Mouse (Mus musculus): Measurements from ENCODE around the gene Rab31.

Gene Rab31

DNA sequence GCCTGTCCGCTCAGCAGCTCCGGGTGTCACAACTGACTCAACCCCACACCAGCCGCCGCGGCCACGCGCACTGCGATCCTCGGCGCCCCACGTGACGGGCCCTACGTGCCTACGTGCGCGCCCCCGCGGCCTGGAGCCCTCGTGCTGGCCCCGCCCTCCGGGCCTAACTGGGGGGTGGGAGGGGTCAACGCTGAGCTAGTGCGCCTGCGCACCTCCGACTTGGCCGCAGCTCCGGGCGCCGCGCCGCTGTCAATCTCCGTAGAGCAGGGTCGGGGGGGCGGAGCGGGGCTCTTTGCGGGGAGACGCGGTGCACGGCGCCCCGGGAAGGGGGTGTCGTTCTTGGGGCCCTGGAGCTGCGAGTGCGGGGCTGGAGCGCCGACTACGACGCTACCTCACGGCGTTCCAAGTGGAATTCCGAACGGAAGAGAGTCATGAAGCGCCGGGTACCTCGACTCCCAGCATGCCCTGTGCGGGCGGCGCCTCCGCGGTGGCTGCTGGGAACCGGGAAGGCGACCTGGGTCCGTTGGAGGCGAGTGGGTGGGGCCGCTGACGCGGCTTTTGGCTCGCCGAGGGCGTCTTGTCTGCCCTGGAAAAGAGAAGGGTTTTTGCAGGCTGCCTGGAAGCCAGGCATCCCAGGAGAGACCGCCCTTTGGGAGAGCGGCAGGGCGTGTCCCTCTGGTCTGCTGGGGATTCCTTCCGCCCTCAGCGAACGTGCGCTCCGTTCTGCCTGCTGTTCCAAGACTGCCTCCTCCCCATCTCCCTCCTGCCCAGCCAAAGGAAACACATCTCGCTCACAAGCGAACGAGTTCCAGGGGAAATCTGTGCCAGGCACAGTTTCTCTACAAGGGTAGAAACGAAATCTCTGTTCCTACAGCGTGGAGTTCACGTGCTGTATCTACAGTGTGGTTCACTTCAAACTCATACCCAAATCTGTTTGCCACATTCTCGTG lies 158.8 kb downstream of the Rab31 start, which contains the start of gene Vapa:
Gene Vapa, minus strand, starts transcription at position 93 of the 950 bp plus-strand sequence.
- DNase-seq: peak; percentile 99

DNA sequence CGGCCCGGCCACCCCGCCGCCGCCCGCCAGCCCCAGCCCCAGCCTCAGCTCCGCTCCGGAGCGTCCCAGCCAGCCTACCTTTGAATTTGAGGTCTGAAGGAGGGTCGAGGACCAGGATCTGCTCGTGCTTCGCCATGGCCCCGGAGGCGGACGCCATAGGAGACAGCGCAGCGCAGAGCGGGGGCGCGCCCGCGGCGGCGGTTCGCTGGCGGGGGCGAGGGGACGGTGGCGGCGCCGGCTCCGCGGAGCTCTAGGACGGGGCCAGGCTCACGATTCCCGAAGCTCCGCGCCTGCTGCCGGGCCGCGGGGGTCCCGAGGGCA lies 159.4 kb downstream of the Rab31 start:
- DNase-seq: no peak

GRCm38 (mm10) chr17:65612391-65613141 lies 160.0 kb downstream of the Rab31 start:
- DNase-seq: peak; percentile 52 to 64

GRCm38 (mm10) chr17:65611721-65612120 lies 160.8 kb downstream of the Rab31 start:
- DNase-seq: no peak

DNA sequence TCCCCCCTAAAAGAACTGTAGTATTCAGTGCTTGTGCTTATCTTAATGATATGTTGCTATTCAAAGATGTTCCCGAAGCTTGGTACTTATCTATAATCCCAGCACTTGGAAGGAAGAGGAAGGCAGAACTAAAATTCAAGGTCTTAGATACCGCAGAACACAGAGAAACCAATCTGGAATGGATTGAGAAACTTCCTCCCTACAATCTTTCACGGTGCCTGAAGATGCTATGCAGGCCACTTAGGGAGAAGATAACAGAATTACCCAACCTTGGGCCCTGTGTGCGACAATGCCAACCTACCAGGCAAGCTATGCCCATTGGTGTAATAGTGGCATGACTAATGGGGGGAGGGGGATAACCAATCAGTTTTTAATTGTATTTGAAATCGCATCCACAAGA lies 163.8 kb downstream of the Rab31 start:
- no peak for DNase-seq

DNA sequence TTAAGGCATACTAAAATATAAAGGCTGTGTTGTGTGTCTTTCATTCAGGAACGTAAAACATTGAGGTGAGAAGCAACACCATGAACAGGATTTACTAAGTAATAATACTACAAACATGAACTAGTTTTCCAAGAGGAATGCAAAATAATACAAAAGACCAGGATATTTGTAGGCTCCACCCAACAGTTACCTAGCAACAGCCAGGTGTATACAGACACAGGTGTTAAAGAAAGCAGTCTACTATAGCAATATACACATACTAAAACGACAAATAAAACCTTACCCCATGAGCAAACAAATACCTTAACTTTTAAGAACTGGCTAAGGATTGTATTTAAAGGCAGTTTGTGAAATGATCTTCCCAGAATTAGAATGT lies 164.3 kb downstream of the Rab31 start:
- DNase-seq: no peak

DNA sequence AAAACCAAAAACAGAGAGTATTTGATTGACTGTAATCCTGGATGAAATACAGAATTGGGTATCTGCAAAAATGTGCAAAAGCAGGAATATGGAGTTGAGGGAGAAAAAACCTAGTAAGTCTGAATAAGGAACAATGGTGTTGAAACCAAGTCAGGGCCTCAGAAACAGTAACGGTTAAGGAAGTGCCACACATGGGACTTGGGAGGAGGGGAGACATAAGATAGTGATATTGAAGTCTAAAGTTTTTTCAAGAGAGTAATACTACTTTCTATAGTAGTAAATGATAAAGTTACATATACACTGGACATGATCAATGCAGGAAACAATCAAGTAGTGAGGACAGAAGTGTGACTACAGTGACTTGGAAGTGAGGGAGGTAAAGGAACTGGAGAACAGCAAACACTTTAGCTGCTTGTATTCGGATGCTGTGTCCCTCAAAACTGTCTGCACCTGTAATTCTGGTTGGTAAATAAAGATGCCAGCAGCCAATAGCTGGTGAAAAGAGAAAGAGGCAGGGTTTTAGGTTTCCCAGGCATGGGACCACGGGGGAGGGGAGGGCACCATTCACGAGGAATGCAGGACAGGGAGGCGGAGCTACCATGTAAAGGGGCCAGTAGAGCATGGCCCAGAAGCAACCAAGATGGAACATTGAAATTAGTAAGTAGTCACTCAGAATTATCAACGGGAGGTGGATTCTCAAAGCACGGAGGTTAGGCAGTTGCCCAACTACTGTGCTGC lies 164.8 kb downstream of the Rab31 start:
- peak in 1 of 2 experiments; percentile 27 for DNase-seq

GRCm38 (mm10) chr17:65606014-65606413 lies 166.5 kb downstream of the Rab31 start:
- no peak for DNase-seq

DNA sequence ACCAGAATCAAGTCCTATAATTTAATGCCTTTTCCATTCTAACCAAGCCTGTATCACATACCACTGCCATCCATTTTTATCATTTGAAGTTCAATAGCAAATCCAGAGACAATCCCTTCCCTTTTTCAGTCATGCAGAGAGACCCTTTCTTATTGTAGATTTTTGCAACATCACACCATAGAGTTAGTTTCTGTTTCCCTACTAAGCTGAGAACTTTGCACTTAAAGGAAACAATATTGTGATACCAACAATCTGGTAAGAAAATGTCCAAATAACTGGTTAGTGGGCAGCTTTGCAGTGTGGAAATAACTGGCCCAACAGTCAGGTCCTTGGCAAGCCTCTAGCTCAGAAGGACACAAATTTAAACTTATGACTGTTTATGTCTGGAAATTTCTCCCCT lies 167.7 kb downstream of the Rab31 start:
- no peak for DNase-seq

DNA sequence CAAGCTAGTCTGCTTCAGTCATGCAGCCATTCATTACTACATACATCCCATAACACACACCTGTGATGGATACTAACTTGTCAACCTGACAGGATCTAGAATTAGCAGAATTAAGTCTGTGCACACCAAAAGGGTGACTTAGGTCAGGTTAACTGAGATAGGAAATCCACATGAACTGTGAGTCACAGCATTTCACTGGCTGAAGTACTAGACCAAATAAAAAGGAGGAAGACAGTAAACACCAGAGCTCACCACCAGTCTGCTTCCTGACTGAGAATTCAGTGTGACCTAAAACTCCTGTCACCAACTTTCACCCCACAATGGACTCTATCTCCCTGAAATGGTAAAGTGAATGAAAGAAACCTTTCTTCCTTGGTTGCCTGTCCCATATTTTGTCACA lies 168.2 kb downstream of the Rab31 start:
- no peak for DNase-seq
